Mouse (Mus musculus): Measurements from ENCODE around the gene Tbc1d8. TPM values are rescaled to one million over a fixed set of nuclear protein-coding genes. Genes with fewer than 3 reads are reported as not detected.

The Tbc1d8 gene
- polyA plus RNA-seq, 1 experiment from 2014 or later: 5.4 TPM

- H3K4me2 ChIP-seq: no peak overlapping the region
- H3K4me3 ChIP-seq (ENCODE audit: low read depth, low read length): no peak overlapping the region
- DNase-seq (ENCODE audit: low spot score, missing footprints) (no peak), ATAC-seq (ENCODE audit: low FRiP score) (no peak)
- H3K9ac ChIP-seq (ENCODE audit: low read length): no peak overlapping the region
- H3K27ac ChIP-seq (ENCODE audit: low read depth, low read length): no peak overlapping the region
- no peaks in the 10 kb centered on the region for H3K4me1 ChIP-seq (ENCODE audit: control insufficient read depth, insufficient read depth, low read length)
- 88% methylated on average over 7 of the region's 7 CpGs for WGBS
- H3K27me3 ChIP-seq (ENCODE audit: control insufficient read depth, insufficient read depth, low read length): no peaks in the 10 kb centered on the region
- H3K9me3 ChIP-seq (ENCODE audit: control insufficient read depth, low read length): no peaks in the 10 kb centered on the region
- H3K36me3 ChIP-seq (ENCODE audit: control insufficient read depth, insufficient read depth, low read length): no peaks in the 10 kb centered on the region
Measured at GRCm38 (mm10) chr1:39468982-39469381, 9.6 kb downstream of the Tbc1d8 start.

GRCm38 (mm10) chr1:39466526-39466925, 12.0 kb downstream of the Tbc1d8 start:
- Histone ChIP-seq H3K27ac (ENCODE audit: low read depth, low read length) (no peak overlapping the region), H3K27me3 (ENCODE audit: control insufficient read depth, insufficient read depth, low read length) (no peaks in the 10 kb centered on the region), H3K4me1 (ENCODE audit: control insufficient read depth, insufficient read depth, low read length) (no peaks in the 10 kb centered on the region), H3K9me3 (ENCODE audit: control insufficient read depth, low read length) (no peaks in the 10 kb centered on the region), H3K4me3 (ENCODE audit: low read depth, low read length) (no peak overlapping the region), H3K4me2 (no peak overlapping the region), H3K36me3 (ENCODE audit: control insufficient read depth, insufficient read depth, low read length) (no peaks in the 10 kb centered on the region), H3K9ac (ENCODE audit: low read length) (no peak overlapping the region)
- no peak for DNase-seq (ENCODE audit: low spot score, missing footprints)
- 93% methylated on average over 13 of the region's 13 CpGs for WGBS
- ATAC-seq (ENCODE audit: low FRiP score): no peak

GRCm38 (mm10) chr1:39464760-39465159, 13.8 kb downstream of the Tbc1d8 start:
- no peaks in the 10 kb centered on the region for H3K4me1 ChIP-seq (ENCODE audit: control insufficient read depth, insufficient read depth, low read length)
- H3K36me3 ChIP-seq (ENCODE audit: control insufficient read depth, insufficient read depth, low read length): no peaks in the 10 kb centered on the region
- H3K4me3 ChIP-seq (ENCODE audit: low read depth, low read length): no peak overlapping the region
- WGBS: 94% methylated on average over 3 of the region's 3 CpGs
- H3K27ac ChIP-seq (ENCODE audit: low read depth, low read length): no peak overlapping the region
- H3K4me2 ChIP-seq: no peak overlapping the region
- H3K9ac ChIP-seq (ENCODE audit: low read length): no peak overlapping the region
- no peak for ATAC-seq (ENCODE audit: low FRiP score)
- no peaks in the 10 kb centered on the region for H3K27me3 ChIP-seq (ENCODE audit: control insufficient read depth, insufficient read depth, low read length)
- no peaks in the 10 kb centered on the region for H3K9me3 ChIP-seq (ENCODE audit: control insufficient read depth, low read length)
- no peak for DNase-seq (ENCODE audit: low spot score, missing footprints)

- ATAC-seq (ENCODE audit: low FRiP score) (no peak), DNase-seq (ENCODE audit: low spot score, missing footprints) (no peak)
- Histone ChIP-seq H3K4me3 (ENCODE audit: low read depth, low read length) (no peak overlapping the region), H3K4me1 (ENCODE audit: control insufficient read depth, insufficient read depth, low read length) (no peaks in the 10 kb centered on the region), H3K36me3 (ENCODE audit: control insufficient read depth, insufficient read depth, low read length) (no peaks in the 10 kb centered on the region), H3K4me2 (no peak overlapping the region), H3K9ac (ENCODE audit: low read length) (no peak overlapping the region), H3K27me3 (ENCODE audit: control insufficient read depth, insufficient read depth, low read length) (no peaks in the 10 kb centered on the region), H3K27ac (ENCODE audit: low read depth, low read length) (no peak overlapping the region), H3K9me3 (ENCODE audit: control insufficient read depth, low read length) (no peaks in the 10 kb centered on the region)
- WGBS: 89% methylated on average over 6 of the region's 6 CpGs
Measured at GRCm38 (mm10) chr1:39462937-39463444, 15.6 kb downstream of the Tbc1d8 start.

GRCm38 (mm10) chr1:39462036-39462435, 16.5 kb downstream of the Tbc1d8 start:
- no peak overlapping the region for H3K27ac ChIP-seq (ENCODE audit: low read depth, low read length)
- H3K9me3 ChIP-seq (ENCODE audit: control insufficient read depth, low read length): no peaks in the 10 kb centered on the region
- ATAC-seq (ENCODE audit: low FRiP score): no peak
- no peak overlapping the region for H3K4me2 ChIP-seq
- H3K27me3 ChIP-seq (ENCODE audit: control insufficient read depth, insufficient read depth, low read length): no peaks in the 10 kb centered on the region
- no peak overlapping the region for H3K4me3 ChIP-seq (ENCODE audit: low read depth, low read length)
- H3K4me1 ChIP-seq (ENCODE audit: control insufficient read depth, insufficient read depth, low read length): no peaks in the 10 kb centered on the region
- no peaks in the 10 kb centered on the region for H3K36me3 ChIP-seq (ENCODE audit: control insufficient read depth, insufficient read depth, low read length)
- H3K9ac ChIP-seq (ENCODE audit: low read length): no peak overlapping the region
- WGBS: 92% methylated on average over 13 of the region's 13 CpGs
- no peak for DNase-seq (ENCODE audit: low spot score, missing footprints)

- no peak overlapping the region for H3K4me2 ChIP-seq
- no peak for DNase-seq (ENCODE audit: low spot score, missing footprints)
- no peak overlapping the region for H3K27ac ChIP-seq (ENCODE audit: low read depth, low read length)
- H3K9me3 ChIP-seq (ENCODE audit: control insufficient read depth, low read length): no peaks in the 10 kb centered on the region
- no peak overlapping the region for H3K4me3 ChIP-seq (ENCODE audit: low read depth, low read length)
- 83% methylated on average over 5 of the region's 5 CpGs for WGBS
- H3K9ac ChIP-seq (ENCODE audit: low read length): no peak overlapping the region
- no peak for ATAC-seq (ENCODE audit: low FRiP score)
- H3K4me1 ChIP-seq (ENCODE audit: control insufficient read depth, insufficient read depth, low read length): no peaks in the 10 kb centered on the region
- H3K27me3 ChIP-seq (ENCODE audit: control insufficient read depth, insufficient read depth, low read length): no peaks in the 10 kb centered on the region
- no peaks in the 10 kb centered on the region for H3K36me3 ChIP-seq (ENCODE audit: control insufficient read depth, insufficient read depth, low read length)
Measured at GRCm38 (mm10) chr1:39460495-39460894, 18.1 kb downstream of the Tbc1d8 start.

GRCm38 (mm10) chr1:39457887-39458874, 20.4 kb downstream of the Tbc1d8 start:
- Histone ChIP-seq H3K4me3 (ENCODE audit: low read depth, low read length) (no peak overlapping the region), H3K9ac (ENCODE audit: low read length) (no peak overlapping the region), H3K36me3 (ENCODE audit: control insufficient read depth, insufficient read depth, low read length) (no peaks in the 10 kb centered on the region), H3K27me3 (ENCODE audit: control insufficient read depth, insufficient read depth, low read length) (no peaks in the 10 kb centered on the region), H3K4me2 (no peak overlapping the region), H3K9me3 (ENCODE audit: control insufficient read depth, low read length) (no peaks in the 10 kb centered on the region), H3K27ac (ENCODE audit: low read depth, low read length) (no peak overlapping the region), H3K4me1 (ENCODE audit: control insufficient read depth, insufficient read depth, low read length) (no peaks in the 10 kb centered on the region)
- 92% methylated on average over 13 of the region's 13 CpGs for WGBS
- ATAC-seq (ENCODE audit: low FRiP score) (no peak), DNase-seq (ENCODE audit: low spot score, missing footprints) (no peak)

GRCm38 (mm10) chr1:39456421-39456853, 22.1 kb downstream of the Tbc1d8 start:
- H3K36me3 ChIP-seq (ENCODE audit: control insufficient read depth, insufficient read depth, low read length): no peaks in the 10 kb centered on the region
- H3K4me3 ChIP-seq (ENCODE audit: low read depth, low read length): no peak overlapping the region
- ATAC-seq (ENCODE audit: low FRiP score) (no peak), DNase-seq (ENCODE audit: low spot score, missing footprints) (no peak)
- H3K27me3 ChIP-seq (ENCODE audit: control insufficient read depth, insufficient read depth, low read length): no peaks in the 10 kb centered on the region
- no peak overlapping the region for H3K9ac ChIP-seq (ENCODE audit: low read length)
- H3K27ac ChIP-seq (ENCODE audit: low read depth, low read length): no peak overlapping the region
- no peaks in the 10 kb centered on the region for H3K4me1 ChIP-seq (ENCODE audit: control insufficient read depth, insufficient read depth, low read length)
- no peak overlapping the region for H3K4me2 ChIP-seq
- WGBS: 71% methylated on average over 5 of the region's 5 CpGs
- no peaks in the 10 kb centered on the region for H3K9me3 ChIP-seq (ENCODE audit: control insufficient read depth, low read length)

- H3K27me3 ChIP-seq (ENCODE audit: control insufficient read depth, insufficient read depth, low read length): no peaks in the 10 kb centered on the region
- H3K4me3 ChIP-seq (ENCODE audit: low read depth, low read length): no peak overlapping the region
- no peaks in the 10 kb centered on the region for H3K36me3 ChIP-seq (ENCODE audit: control insufficient read depth, insufficient read depth, low read length)
- 91% methylated on average over 23 of the region's 23 CpGs for WGBS
- ATAC-seq (ENCODE audit: low FRiP score) (no peak), DNase-seq (ENCODE audit: low spot score, missing footprints) (no peak)
- H3K9ac ChIP-seq (ENCODE audit: low read length): no peak overlapping the region
- H3K9me3 ChIP-seq (ENCODE audit: control insufficient read depth, low read length): no peaks in the 10 kb centered on the region
- H3K4me1 ChIP-seq (ENCODE audit: control insufficient read depth, insufficient read depth, low read length): no peaks in the 10 kb centered on the region
- no peak overlapping the region for H3K27ac ChIP-seq (ENCODE audit: low read depth, low read length)
- no peak overlapping the region for H3K4me2 ChIP-seq
Measured at GRCm38 (mm10) chr1:39455350-39456023, 23.1 kb downstream of the Tbc1d8 start.
